Comparison of ENCODE assay signal across 14 mouse cellular contexts in the genomic region with DNA sequence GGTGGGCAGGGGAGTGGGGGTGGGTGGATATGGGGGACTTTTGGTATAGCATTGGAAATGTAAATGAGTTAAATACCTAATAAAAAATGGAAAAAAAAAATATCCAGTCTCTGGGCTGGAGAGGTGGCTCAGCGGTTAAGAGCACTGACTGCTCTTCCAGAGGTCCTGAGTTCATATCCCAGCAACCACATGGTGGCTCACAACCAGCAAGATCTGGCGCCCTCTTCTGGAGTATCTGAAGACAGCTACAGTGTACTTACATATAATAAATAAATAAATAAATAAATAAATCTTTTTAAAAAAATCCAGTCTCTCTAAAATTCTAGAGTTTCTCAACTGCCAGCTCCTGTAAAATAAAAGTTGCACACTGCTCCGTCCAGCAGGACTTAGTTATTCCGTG. TPM values are rescaled to one million over a fixed set of nuclear protein-coding genes. Genes with fewer than 3 reads are reported as not detected.
"Had no signal": no experiment of that assay in that cellular context is flagged by ENCODE, and none has a peak within 500 bp of the region (broad histone marks: within the 10 kb centered on the region; RNA-seq: fewer than 3 reads in every experiment).

No protein-coding gene starts in this region.

RNA-seq across cellular contexts. Expression of a gene that starts 29.3 kb away (rescaled TPM):
- total RNA-seq: layer of hippocampus, postnatal 36 days; left cerebral cortex, adult 8-10 months; left cerebral cortex, postnatal 25 days; megakaryocyte-erythroid progenitor cell, adult 5-6 weeks; midbrain, postnatal 0 days had no signal
- polyA plus RNA-seq: kidney, embryonic 14.5 days; limb, embryonic 11.5 days; limb, embryonic 15.5 days; liver, embryonic 15.5 days; lung, embryonic 14.5 days; midbrain, embryonic 13.5 days; midbrain, postnatal 0 days; neural tube, embryonic 11.5 days; neural tube, embryonic 15.5 days; stomach, embryonic 14.5 days had no signal
